Mouse (Mus musculus) midbrain, embryonic 13.5 days (tissue): Measurements from ENCODE around the gene Dpm1. TPM values are rescaled to one million over a fixed set of nuclear protein-coding genes. Genes with fewer than 3 reads are reported as not detected.

Source experiments
- ATAC-seq: fragments of 200-750 bp; cut with Nextera tagmentation; 2 replicates; pipeline ENCODE4 v1.8.0; 2017; ENCODE audit warnings: mild to moderate bottlenecking, moderate TSS enrichment, moderate library complexity
- H3K27ac ChIP-seq: fragments of 300-500 bp; sonication (generic); 2 replicates; pipeline ENCODE4 v1.5.1; 2015; ENCODE audit warnings: inconsistent platforms, mild to moderate bottlenecking, moderate library complexity
- H3K27me3 ChIP-seq: fragments of 300-500 bp; sonication (generic); 2 replicates; pipeline ENCODE4 v1.6.1; 2015; ENCODE audit warnings: mild to moderate bottlenecking, inconsistent platforms
- H3K36me3 ChIP-seq: fragments of 300-500 bp; sonication (generic); 2 replicates; pipeline ENCODE4 v1.6.1; 2015; ENCODE audit warnings: mild to moderate bottlenecking, inconsistent platforms
- H3K4me1 ChIP-seq: fragments of 300-500 bp; sonication (generic); replicated peaks from 2 replicates; pipeline ENCODE4 v1.6.1; 2015; ENCODE audit warnings: inconsistent platforms
- H3K4me2 ChIP-seq: fragments of 300-500 bp; sonication (generic); replicated peaks from 2 replicates; pipeline ENCODE4 v1.6.1; 2015; ENCODE audit warnings: moderate library complexity, mild to moderate bottlenecking, inconsistent platforms
- H3K4me3 ChIP-seq: fragments of 300-500 bp; sonication (generic); replicated peaks from 2 replicates; pipeline ENCODE4 v1.5.1; 2015; ENCODE audit warnings: mild to moderate bottlenecking, inconsistent platforms
- H3K9ac ChIP-seq: fragments of 300-500 bp; sonication (generic); replicated peaks from 2 replicates; pipeline ENCODE4 v1.6.1; 2015; ENCODE audit warnings: mild to moderate bottlenecking, inconsistent platforms
- H3K9me3 ChIP-seq: fragments of 300-500 bp; sonication (generic); 2 replicates; pipeline ENCODE4 v1.6.1; 2016; ENCODE audit warnings: mild to moderate bottlenecking, inconsistent platforms
- WGBS: fragments of 180-500 bp; shearing (Covaris S2); methylation state at CpG from one replicate; pipeline ENCODE4 v1.1.7; 2015; 5-methylcytosine and 5-hydroxymethylcytosine counted together
- polyA plus RNA-seq: library from polyadenylated mRNA; unstranded; fragments of >200 nt; fragmentation: Nextera tagmentation; extraction: Ambion mirVana; gene quantifications from 2 replicates; pipeline ENCODE4 v1.2.1, GENCODE M21; 2015

The Dpm1 gene
- polyA plus RNA-seq, 1 experiment from 2014 or later: 68.0 TPM

- ATAC-seq: no peak
- no peaks in the 10 kb centered on the region for H3K4me1 ChIP-seq
- H3K36me3 ChIP-seq: peaks cover 90% of the 10 kb centered on the region
- 43% methylated on average over 5 of the region's 5 CpGs for WGBS
- no peak overlapping the region for H3K4me3 ChIP-seq
- no peaks in the 10 kb centered on the region for H3K9me3 ChIP-seq
- H3K9ac ChIP-seq: no peak overlapping the region
- H3K27ac ChIP-seq: no peak overlapping the region
- no peaks in the 10 kb centered on the region for H3K27me3 ChIP-seq
- no peak overlapping the region for H3K4me2 ChIP-seq
Observed at GRCm38 (mm10) chr2:168213788-168214397, 16.5 kb downstream of the Dpm1 start.

DNA sequence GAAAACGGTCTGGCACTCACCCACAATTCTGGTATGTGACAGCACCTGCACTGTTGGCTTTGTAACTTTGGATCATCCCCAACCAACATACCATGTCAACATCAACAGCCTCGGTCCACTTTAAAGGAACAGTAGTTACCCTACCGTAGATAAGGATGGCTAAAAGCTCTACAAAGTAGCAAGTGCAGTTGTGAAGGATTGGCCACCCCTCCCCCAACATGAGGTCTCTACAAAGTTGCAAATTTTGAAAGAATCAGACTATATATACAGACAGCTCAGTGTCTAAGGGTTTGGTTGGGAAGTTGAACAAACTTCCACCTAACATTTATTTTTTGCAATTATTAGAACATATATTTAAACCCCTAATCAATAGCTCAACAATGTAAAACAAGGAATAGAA lies 22.5 kb downstream of the Dpm1 start:
- Histone ChIP-seq H3K4me1 (peaks cover 21% of the 10 kb centered on the region), H3K27ac (peak overlapping the region; percentile 99), H3K4me2 (peak overlapping the region; percentile 87; the same call in 1 of the 2 replicates), H3K36me3 (peaks cover 44% of the 10 kb centered on the region), H3K9ac (no peak overlapping the region), H3K27me3 (no peaks in the 10 kb centered on the region), H3K4me3 (no peak overlapping the region), H3K9me3 (no peaks in the 10 kb centered on the region)
- WGBS: 91% methylated on average over 3 of the region's 3 CpGs
- ATAC-seq: 0 out of 2 replicates have a peak, but pooled peaks have one; percentile 1

- Histone ChIP-seq H3K4me1 (peaks cover 29% of the 10 kb centered on the region), H3K4me3 (peak within 1 kb of the TSS; percentile 99), H3K27me3 (no peaks in the 10 kb centered on the region), H3K36me3 (peaks cover 38% of the 10 kb centered on the region), H3K4me2 (peak within 1 kb of the TSS; percentile 87), H3K9ac (peak within 1 kb of the TSS; percentile 100), H3K9me3 (no peaks in the 10 kb centered on the region), H3K27ac (peak within 1 kb of the TSS; percentile 99)
- peak; percentile 92 for ATAC-seq
- WGBS: under 1% methylated on average over 40 of the region's 89 CpGs
Observed at GRCm38 (mm10) chr2:168206725-168207644, 23.4 kb downstream of the Dpm1 start, which contains the start of gene Adnp. TSS of gene Adnp (minus strand) at chr2:168207112.

GRCm38 (mm10) chr2:168205681-168206631 lies 24.4 kb downstream of the Dpm1 start:
- Histone ChIP-seq H3K9me3 (no peaks in the 10 kb centered on the region), H3K27me3 (no peaks in the 10 kb centered on the region), H3K27ac (peak overlapping the region; percentile 99), H3K9ac (peak overlapping the region; percentile 100), H3K4me3 (peak overlapping the region; percentile 99), H3K36me3 (peaks cover 28% of the 10 kb centered on the region), H3K4me1 (peaks cover 36% of the 10 kb centered on the region), H3K4me2 (peak overlapping the region; percentile 87)
- peak; percentile 40; the same call in 1 of the 2 replicates for ATAC-seq
- under 1% methylated on average over 49 of the region's 49 CpGs for WGBS

DNA sequence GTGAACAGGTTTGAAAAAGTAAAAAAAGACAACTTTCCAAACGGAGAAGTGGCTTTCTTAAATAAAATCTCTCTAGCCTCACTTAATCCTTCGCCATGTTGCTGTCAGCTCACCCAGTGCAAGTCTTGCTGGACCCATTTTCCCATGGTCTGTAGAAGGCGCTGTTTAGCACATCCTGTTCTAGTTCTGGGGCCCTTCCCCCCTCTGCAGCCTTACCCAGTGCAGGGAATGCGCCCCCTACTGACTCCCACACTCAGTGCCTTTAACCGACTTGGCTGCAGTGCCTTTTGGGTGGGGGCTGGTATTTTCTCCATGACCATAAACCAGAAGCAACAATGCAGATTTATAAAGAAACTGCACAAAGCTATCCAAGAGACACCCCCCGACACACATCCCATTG lies 25.1 kb downstream of the Dpm1 start:
- peak; percentile 28 for ATAC-seq
- peak overlapping the region; percentile 99 for H3K27ac ChIP-seq

GRCm38 (mm10) chr2:168204476-168204999 lies 25.9 kb downstream of the Dpm1 start:
- H3K4me3 ChIP-seq: peak overlapping the region; percentile 99
- 92% methylated on average over 8 of the region's 8 CpGs for WGBS

More for the DNA sequence above, 25.1 kb downstream of the Dpm1 start:
- Histone ChIP-seq H3K9ac (peak overlapping the region; percentile 100), H3K9me3 (no peaks in the 10 kb centered on the region), H3K4me1 (peaks cover 43% of the 10 kb centered on the region), H3K36me3 (peaks cover 21% of the 10 kb centered on the region), H3K4me3 (peak overlapping the region; percentile 99), H3K4me2 (peak overlapping the region; percentile 87), H3K27me3 (no peaks in the 10 kb centered on the region)
- 3% methylated on average over 6 of the region's 6 CpGs for WGBS

GRCm38 (mm10) chr2:168200014-168200691 lies 30.2 kb downstream of the Dpm1 start:
- Histone ChIP-seq H3K4me2 (0 out of 2 replicates have a peak overlapping the region, but pooled peaks have one; percentile 0), H3K27ac (no peak overlapping the region), H3K9ac (no peak overlapping the region), H3K36me3 (peaks cover 22% of the 10 kb centered on the region), H3K27me3 (no peaks in the 10 kb centered on the region), H3K4me3 (no peak overlapping the region), H3K9me3 (no peaks in the 10 kb centered on the region), H3K4me1 (peaks cover 81% of the 10 kb centered on the region)
- no peak for ATAC-seq
- WGBS: 87% methylated on average over 4 of the region's 5 CpGs

More at GRCm38 (mm10) chr2:168204476-168204999, 25.9 kb downstream of the Dpm1 start:
- Histone ChIP-seq H3K27me3 (no peaks in the 10 kb centered on the region), H3K36me3 (peaks cover 17% of the 10 kb centered on the region), H3K9me3 (no peaks in the 10 kb centered on the region), H3K4me2 (peak overlapping the region; percentile 87), H3K9ac (peak overlapping the region; percentile 100; the same call in 1 of the 2 replicates), H3K4me1 (peaks cover 49% of the 10 kb centered on the region), H3K27ac (no peak overlapping the region)
- no peak for ATAC-seq

GRCm38 (mm10) chr2:168199476-168199875 lies 30.9 kb downstream of the Dpm1 start:
- peak overlapping the region; percentile 26 for H3K4me2 ChIP-seq
- H3K4me1 ChIP-seq: peaks cover 81% of the 10 kb centered on the region
- 92% methylated on average over 4 of the region's 4 CpGs for WGBS

DNA sequence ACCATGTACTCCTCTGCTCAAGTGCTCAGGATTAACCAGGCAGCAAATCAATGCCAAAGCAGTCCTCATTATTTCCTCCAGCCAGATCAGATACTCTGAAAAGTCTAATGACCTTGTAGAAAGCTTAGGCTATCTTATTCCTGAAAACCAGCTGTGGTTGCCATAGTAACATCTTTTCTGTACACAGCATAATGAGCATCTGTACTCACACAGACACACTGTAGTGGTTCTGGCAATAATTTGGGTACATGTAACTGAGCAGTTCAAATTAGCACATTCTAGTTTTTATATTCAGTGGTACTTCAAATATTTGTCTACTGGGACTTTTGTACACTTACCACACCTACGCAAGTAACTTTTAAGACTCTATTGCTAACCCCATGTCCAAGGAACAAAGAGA lies 32.0 kb downstream of the Dpm1 start:
- Histone ChIP-seq H3K36me3 (peaks cover 18% of the 10 kb centered on the region), H3K4me3 (no peak overlapping the region), H3K9me3 (no peaks in the 10 kb centered on the region), H3K9ac (no peak overlapping the region), H3K27me3 (no peaks in the 10 kb centered on the region), H3K4me1 (peaks cover 84% of the 10 kb centered on the region), H3K27ac (no peak overlapping the region; the same call in 1 of the 2 replicates), H3K4me2 (0 out of 2 replicates have a peak overlapping the region, but pooled peaks have one; percentile 6)
- ATAC-seq: no peak
- WGBS: 85% methylated on average over 1 of the region's 1 CpGs

More at GRCm38 (mm10) chr2:168199476-168199875, 30.9 kb downstream of the Dpm1 start:
- H3K9me3 ChIP-seq: no peaks in the 10 kb centered on the region
- H3K4me3 ChIP-seq: peak overlapping the region; percentile 7; the same call in 1 of the 2 replicates
- peak overlapping the region; percentile 36; the same call in 1 of the 2 replicates for H3K9ac ChIP-seq
- H3K27me3 ChIP-seq: no peaks in the 10 kb centered on the region
- peaks cover 22% of the 10 kb centered on the region for H3K36me3 ChIP-seq
- ATAC-seq: no peak
- no peak overlapping the region for H3K27ac ChIP-seq

DNA sequence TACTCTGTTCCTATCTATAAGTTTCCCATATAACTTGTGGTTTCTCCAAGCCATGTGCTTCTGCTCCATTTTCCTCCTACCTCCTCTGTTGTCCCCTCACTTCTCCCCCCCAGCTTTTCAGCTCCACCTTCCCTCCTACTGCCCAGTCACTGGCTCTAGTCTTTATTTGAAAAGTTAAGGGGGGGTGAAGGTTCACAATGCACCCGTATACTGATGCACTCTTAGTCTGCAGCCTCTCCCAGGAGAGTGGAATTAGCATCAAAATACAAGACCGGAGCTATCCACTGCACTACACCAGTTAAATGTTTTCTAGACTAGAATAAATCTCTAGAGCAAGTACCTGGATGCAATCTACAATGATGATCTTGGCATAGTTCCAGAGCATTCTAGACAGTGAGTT lies 34.7 kb downstream of the Dpm1 start:
- Histone ChIP-seq H3K4me3 (no peak overlapping the region), H3K4me1 (peaks cover 86% of the 10 kb centered on the region), H3K9ac (no peak overlapping the region), H3K27me3 (no peaks in the 10 kb centered on the region), H3K9me3 (no peaks in the 10 kb centered on the region), H3K36me3 (peaks cover 20% of the 10 kb centered on the region; the same call in 1 of the 2 replicates), H3K4me2 (peak overlapping the region; percentile 16; the same call in 1 of the 2 replicates), H3K27ac (no peak overlapping the region)
- ATAC-seq: no peak
- 37% methylated on average over 2 of the region's 2 CpGs for WGBS
